Mouse (Mus musculus) ES-Bruce4 (cell line): ENCODE measurements around the gene Ust. TPM values are rescaled to one million over a fixed set of nuclear protein-coding genes. Genes with fewer than 3 reads are reported as not detected.

ENCODE experiments used
- H3K27ac ChIP-seq: 2 replicates; pipeline ENCODE4 v1.5.1; 2012; ENCODE audit warnings: low read length, inconsistent platforms; ENCODE audit not compliant: insufficient read depth
- H3K27me3 ChIP-seq: 2 replicates; pipeline ENCODE4 v1.6.1; 2012; ENCODE audit warnings: mild to moderate bottlenecking, low read length, inconsistent platforms; ENCODE audit not compliant: control insufficient read depth, poor library complexity, insufficient read depth, severe bottlenecking
- H3K36me3 ChIP-seq: 2 replicates; pipeline ENCODE4 v1.6.1; 2012; ENCODE audit warnings: inconsistent platforms, mild to moderate bottlenecking, low read length, moderate library complexity; ENCODE audit not compliant: control insufficient read depth, poor library complexity, insufficient read depth, severe bottlenecking
- H3K4me1 ChIP-seq: one replicate; pipeline ENCODE4 v1.8.1; 2011; ENCODE audit warnings: low read length; ENCODE audit not compliant: control insufficient read depth, insufficient read depth
- H3K4me3 ChIP-seq: 2 replicates; pipeline ENCODE4 v1.5.1; 2011; ENCODE audit warnings: low read depth, mild to moderate bottlenecking, low read length
- H3K9ac ChIP-seq: 2 replicates; pipeline ENCODE4 v1.6.1; 2012; ENCODE audit warnings: low read depth, mild to moderate bottlenecking, inconsistent platforms; ENCODE audit not compliant: poor library complexity, severe bottlenecking
- H3K9me3 ChIP-seq: replicated peaks from 2 replicates; pipeline ENCODE4 v1.6.1; 2012; ENCODE audit warnings: mild to moderate bottlenecking, low read length, inconsistent platforms; ENCODE audit not compliant: control insufficient read depth, poor library complexity, insufficient read depth, severe bottlenecking
- CTCF ChIP-seq: IDR thresholded peaks from one replicate; pipeline ENCODE4 v1.8.1; 2011; ENCODE audit warnings: low read depth, low read length
- EP300 ChIP-seq: IDR thresholded peaks from 2 replicates; pipeline ENCODE4 v1.6.1; 2011; ENCODE audit warnings: low read depth, low read length; ENCODE audit not compliant: insufficient read depth
- POLR2A ChIP-seq: IDR thresholded peaks from one replicate; pipeline ENCODE4 v1.8.1; 2011; ENCODE audit warnings: low read length; ENCODE audit not compliant: insufficient read depth
- polyA plus RNA-seq: library from polyadenylated mRNA; stranded (reverse); fragments of >200 nt; gene quantifications from 2 replicates; pipeline ENCODE4 v1.2.4, GENCODE M21; 2011; ENCODE audit warnings: low read depth; ENCODE audit not compliant: missing spikeins, insufficient read depth, insufficient read length

Gene Ust
- polyA plus RNA-seq, 1 experiment: 0.99 TPM

DNA sequence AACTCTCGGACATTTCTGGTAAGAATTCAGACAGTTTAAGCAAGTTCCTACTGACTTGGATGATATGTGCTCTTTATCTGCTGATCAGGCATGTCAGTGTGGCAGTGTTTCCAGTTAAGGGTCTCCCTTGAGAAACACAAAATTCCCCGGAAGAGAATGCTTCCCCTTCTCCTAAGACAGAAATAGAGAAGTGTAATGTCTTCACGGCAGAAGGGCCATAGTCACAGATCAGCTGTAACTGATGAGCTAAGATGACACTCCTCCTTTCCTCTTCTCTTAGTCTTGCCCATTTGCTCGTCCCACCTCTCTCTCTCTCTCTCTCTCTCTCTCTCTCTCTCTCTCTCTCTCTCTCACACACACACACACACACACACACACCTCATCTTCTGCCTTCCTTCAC is 277.9 kb downstream of the Ust start:
- H3K9me3 ChIP-seq: no peaks in the 10 kb centered on the region
- H3K9ac ChIP-seq: no peak overlapping the region
- H3K27me3 ChIP-seq: no peaks in the 10 kb centered on the region
- TF ChIP-seq POLR2A (no peak), CTCF (no peak), EP300 (no peak)
- H3K27ac ChIP-seq: no peak overlapping the region
- no peak overlapping the region for H3K4me3 ChIP-seq
- no peaks in the 10 kb centered on the region for H3K4me1 ChIP-seq
- no peaks in the 10 kb centered on the region for H3K36me3 ChIP-seq

DNA sequence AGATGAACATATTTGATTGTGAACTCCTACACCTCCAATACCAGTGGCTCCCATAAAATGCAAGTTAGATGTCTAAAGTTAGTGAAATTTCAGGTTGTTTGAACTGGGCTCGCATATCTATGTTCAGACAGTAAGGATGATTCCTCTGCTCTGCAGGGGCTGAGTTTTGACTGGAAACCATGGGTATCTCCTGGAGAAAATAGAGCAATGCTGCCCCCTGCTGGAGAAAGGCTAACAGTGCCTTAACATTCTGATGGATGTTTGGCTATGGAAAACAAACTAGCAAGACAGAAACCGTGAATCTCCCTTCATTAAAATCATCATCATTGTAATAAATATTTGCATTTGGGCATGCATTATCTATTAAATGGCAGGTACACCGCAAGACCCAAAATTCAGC is 278.4 kb downstream of the Ust start:
- Histone ChIP-seq H3K27me3 (no peaks in the 10 kb centered on the region), H3K9ac (no peak overlapping the region), H3K4me1 (no peaks in the 10 kb centered on the region), H3K36me3 (no peaks in the 10 kb centered on the region), H3K4me3 (no peak overlapping the region), H3K27ac (no peak overlapping the region), H3K9me3 (no peaks in the 10 kb centered on the region)
- no peak for TF ChIP-seq EP300
- TF ChIP-seq CTCF: no peak

GRCm38 (mm10) chr10:8236780-8237571 is 281.6 kb downstream of the Ust start:
- no peak for TF ChIP-seq CTCF
- TF ChIP-seq POLR2A: no peak
- no peak for TF ChIP-seq EP300

GRCm38 (mm10) chr10:8233148-8233901 is 285.3 kb downstream of the Ust start:
- Histone ChIP-seq H3K36me3 (no peaks in the 10 kb centered on the region), H3K27me3 (no peaks in the 10 kb centered on the region), H3K27ac (no peak overlapping the region), H3K9me3 (no peaks in the 10 kb centered on the region), H3K9ac (no peak overlapping the region), H3K4me1 (no peaks in the 10 kb centered on the region), H3K4me3 (no peak overlapping the region)
- no peak for TF ChIP-seq CTCF
- no peak for TF ChIP-seq EP300
- TF ChIP-seq POLR2A: no peak

More at GRCm38 (mm10) chr10:8236780-8237571, 281.6 kb downstream of the Ust start:
- no peaks in the 10 kb centered on the region for H3K4me1 ChIP-seq
- H3K36me3 ChIP-seq: no peaks in the 10 kb centered on the region
- H3K9ac ChIP-seq: no peak overlapping the region
- no peaks in the 10 kb centered on the region for H3K9me3 ChIP-seq
- no peak overlapping the region for H3K4me3 ChIP-seq
- no peaks in the 10 kb centered on the region for H3K27me3 ChIP-seq
- H3K27ac ChIP-seq: no peak overlapping the region

GRCm38 (mm10) chr10:8232535-8232934 is 286.1 kb downstream of the Ust start:
- no peaks in the 10 kb centered on the region for H3K9me3 ChIP-seq
- H3K27ac ChIP-seq: no peak overlapping the region
- H3K36me3 ChIP-seq: no peaks in the 10 kb centered on the region
- no peak overlapping the region for H3K4me3 ChIP-seq
- H3K9ac ChIP-seq: no peak overlapping the region
- TF ChIP-seq POLR2A: no peak
- TF ChIP-seq EP300: no peak
- TF ChIP-seq CTCF: no peak
- no peaks in the 10 kb centered on the region for H3K4me1 ChIP-seq
- H3K27me3 ChIP-seq: no peaks in the 10 kb centered on the region

GRCm38 (mm10) chr10:8228375-8228743 is 290.3 kb downstream of the Ust start:
- Histone ChIP-seq H3K9ac (no peak overlapping the region), H3K4me3 (no peak overlapping the region), H3K4me1 (no peaks in the 10 kb centered on the region), H3K27me3 (no peaks in the 10 kb centered on the region), H3K36me3 (no peaks in the 10 kb centered on the region), H3K27ac (no peak overlapping the region), H3K9me3 (no peaks in the 10 kb centered on the region)
- no peak for TF ChIP-seq POLR2A
